Mouse (Mus musculus) spleen, adult 2 months (tissue): Measurements from ENCODE around the gene Trpm6.

Experiments used
- CTCF ChIP-seq: fragments of 200-500 bp; IDR thresholded peaks from 2 replicates; pipeline ENCODE4 v1.5.1; 2011; ENCODE audit warnings: mild to moderate bottlenecking, inconsistent platforms; ENCODE audit not compliant: insufficient read depth, insufficient read length, insufficient replicate concordance; ENCODE audit errors: extremely low read depth
- POLR2A ChIP-seq: fragments of 200-500 bp; IDR thresholded peaks from 2 replicates; pipeline ENCODE4 v1.6.1; 2011; ENCODE audit warnings: low read depth, low read length, inconsistent platforms

- TF ChIP-seq POLR2A (no peak), CTCF (no peak)
Observed at GRCm38 (mm10) chr19:18743946-18744345, 5.8 kb upstream of the Trpm6 start.
